Mouse (Mus musculus) stomach, postnatal 0 days (tissue): ENCODE results near the gene Pear1. TPM values are rescaled to one million over a fixed set of nuclear protein-coding genes. Genes with fewer than 3 reads are reported as not detected.
A peak's percentile ranks its signal among the peaks of the same experiment; 100 is the strongest.

Experiments
- ATAC-seq: fragments of 200-750 bp; cut with Nextera tagmentation; 2 replicates; pipeline ENCODE4 v1.8.0; 2017; ENCODE audit not compliant: low FRiP score, low TSS enrichment
- DNase-seq: peaks from one replicate; pipeline ENCODE4 v3.0.0-alpha.2; 2016; ENCODE audit warnings: low spot score
- H3K27ac ChIP-seq: fragments of 300-500 bp; sonication (generic); replicated peaks from 2 replicates; pipeline ENCODE4 v1.5.1; 2014; ENCODE audit warnings: mild to moderate bottlenecking, control low read depth
- H3K27me3 ChIP-seq: fragments of 300-500 bp; sonication (generic); 2 replicates; pipeline ENCODE4 v1.6.1; 2014; ENCODE audit warnings: low read length; ENCODE audit not compliant: control insufficient read depth, insufficient read depth
- H3K36me3 ChIP-seq: fragments of 300-500 bp; sonication (generic); 2 replicates; pipeline ENCODE4 v1.6.1; 2014; ENCODE audit warnings: low read length, mixed read lengths; ENCODE audit not compliant: control insufficient read depth, insufficient read depth
- H3K4me1 ChIP-seq: fragments of 300-500 bp; sonication (generic); replicated peaks from 2 replicates; pipeline ENCODE4 v1.6.1; 2014; ENCODE audit warnings: antibody characterized with exemption; ENCODE audit not compliant: control insufficient read depth, insufficient read depth
- H3K4me2 ChIP-seq: fragments of 300-500 bp; sonication (generic); replicated peaks from 2 replicates; pipeline ENCODE4 v1.6.1; 2014; ENCODE audit warnings: low read depth, mild to moderate bottlenecking, control low read depth, moderate library complexity
- H3K4me3 ChIP-seq: fragments of 300-500 bp; sonication (generic); 2 replicates; pipeline ENCODE4 v1.5.1; 2014; ENCODE audit warnings: low read depth, low read length, control low read depth
- H3K9ac ChIP-seq: fragments of 300-500 bp; sonication (generic); 2 replicates; pipeline ENCODE4 v1.6.1; 2014; ENCODE audit warnings: mild to moderate bottlenecking, low read length, control low read depth, mixed read lengths
- H3K9me3 ChIP-seq: fragments of 300-500 bp; sonication (generic); 2 replicates; pipeline ENCODE4 v1.6.1; 2016; ENCODE audit warnings: low read length; ENCODE audit not compliant: control insufficient read depth
- CTCF ChIP-seq: IDR thresholded peaks from 2 replicates; pipeline ENCODE4 v1.5.1; 2016; ENCODE audit warnings: antibody characterized with exemption, low read depth, mild to moderate bottlenecking, moderate library complexity
- EP300 ChIP-seq: optimal IDR thresholded peaks from 2 replicates; pipeline ENCODE3; 2016; ENCODE audit warnings: antibody characterized with exemption
- WGBS: fragments of 180-500 bp; shearing (Covaris S2); extraction: QIAGEN DNeasy Blood & Tissue Kit; methylation state at CpG from one replicate; pipeline ENCODE4 v1.1.7; 2014; 5-methylcytosine and 5-hydroxymethylcytosine counted together
- polyA plus RNA-seq: library from polyadenylated mRNA; unstranded; fragments of >200 nt; fragmentation: Nextera tagmentation; extraction: Ambion mirVana; gene quantifications from 2 replicates; pipeline ENCODE4 v1.2.1, GENCODE M21; 2015

The Pear1 gene
- polyA plus RNA-seq, 1 experiment from 2014 or later = 6.1 TPM

GRCm38 (mm10) chr3:87804038-87804677, 19.9 kb downstream of the Pear1 start:
- no peak for TF ChIP-seq EP300
- no peak for TF ChIP-seq CTCF
- Histone ChIP-seq H3K9ac (no peak overlapping the region), H3K27ac (no peak overlapping the region), H3K27me3 (peaks cover 8% of the 10 kb centered on the region; the same call in 1 of the 2 replicates), H3K4me2 (peak overlapping the region; percentile 47), H3K9me3 (no peaks in the 10 kb centered on the region), H3K4me1 (no peaks in the 10 kb centered on the region; the same call in 1 of the 2 replicates), H3K36me3 (no peaks in the 10 kb centered on the region), H3K4me3 (peak overlapping the region; percentile 13)
- DNase-seq = peak; percentile 32
- WGBS = 7% methylated on average over 26 of the region's 26 CpGs
- no peak for ATAC-seq

DNA sequence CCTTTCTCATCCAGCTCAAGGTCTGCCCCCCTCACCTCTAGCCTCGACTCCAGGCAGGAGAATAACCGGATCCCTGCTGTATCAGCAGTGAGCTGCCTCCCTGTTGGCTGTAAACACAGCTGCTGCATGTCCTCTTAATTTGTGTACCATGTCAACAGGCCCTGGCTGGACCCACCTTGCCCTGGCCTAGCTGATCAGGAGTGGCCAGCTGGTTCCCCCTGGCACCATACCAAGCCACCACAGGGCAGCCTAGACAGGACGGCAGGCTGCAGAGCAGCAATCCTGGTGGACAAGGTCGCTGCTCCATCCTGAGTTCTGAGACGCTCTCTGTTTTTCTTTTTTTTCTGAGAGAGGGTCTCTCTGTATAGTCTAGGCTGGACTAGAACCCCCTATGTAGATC, 22.4 kb downstream of the Pear1 start:
- Histone ChIP-seq H3K27me3 (peaks cover 5% of the 10 kb centered on the region; the same call in 1 of the 2 replicates), H3K4me3 (no peak overlapping the region), H3K4me1 (no peaks in the 10 kb centered on the region; the same call in none of the 2 replicates), H3K36me3 (no peaks in the 10 kb centered on the region), H3K9me3 (no peaks in the 10 kb centered on the region), H3K9ac (no peak overlapping the region), H3K27ac (no peak overlapping the region), H3K4me2 (no peak overlapping the region)
- WGBS = 42% methylated on average over 5 of the region's 5 CpGs
- no peak for TF ChIP-seq EP300
- TF ChIP-seq CTCF = no peak
- ATAC-seq (no peak), DNase-seq (no peak)

DNA sequence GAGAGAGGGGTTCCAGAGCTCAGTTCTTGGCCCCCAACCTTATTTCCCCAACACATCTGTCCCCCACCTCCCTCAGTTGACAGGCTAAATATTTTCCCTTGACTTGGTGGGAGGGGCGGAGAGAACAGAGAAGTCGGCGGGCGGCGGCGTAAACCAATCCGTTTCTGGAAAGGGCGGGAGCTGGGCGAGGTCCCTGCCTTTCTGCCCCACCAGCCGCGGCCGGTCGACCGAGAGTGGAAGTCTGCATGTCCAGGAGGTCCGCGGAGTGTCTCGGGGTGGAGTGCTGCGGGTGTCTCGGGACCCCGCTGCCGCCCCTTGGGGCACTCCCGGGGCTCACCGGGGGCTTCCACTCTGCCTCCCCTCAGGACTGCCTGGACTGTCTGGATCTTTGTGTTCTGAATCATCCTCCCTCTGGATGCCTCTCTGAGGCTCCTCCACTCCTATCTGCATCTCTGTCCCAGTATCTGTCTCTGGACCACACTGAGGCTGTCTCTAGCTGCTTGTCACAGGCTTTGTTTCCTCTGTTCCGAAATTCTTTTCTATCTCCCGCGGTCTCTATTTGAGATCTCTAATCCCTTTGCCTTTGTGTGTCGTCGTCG, 27.3 kb downstream of the Pear1 start, which contains the start of gene Insrr:
Insrr (plus strand) TSS at position 216 of the 599 bp plus-strand sequence.
- H3K4me3 ChIP-seq = peak within 1 kb of the TSS; percentile 40
- no peak for TF ChIP-seq EP300
- no peak for TF ChIP-seq CTCF
- peak within 1 kb of the TSS; percentile 63 for H3K4me2 ChIP-seq
- ATAC-seq (peak; percentile 17; the same call in 1 of the 2 replicates), DNase-seq (peak; percentile 57)
- no peaks in the 10 kb centered on the region; the same call in 1 of the 2 replicates for H3K4me1 ChIP-seq
- peaks cover 10% of the 10 kb centered on the region for H3K27me3 ChIP-seq
- H3K9ac ChIP-seq = peak within 1 kb of the TSS; percentile 38; the same call in 1 of the 2 replicates
- no peak within 1 kb of the TSS for H3K27ac ChIP-seq
- no peaks in the 10 kb centered on the region for H3K9me3 ChIP-seq
- no peaks in the 10 kb centered on the region for H3K36me3 ChIP-seq
- WGBS = 2% methylated on average over 29 of the region's 29 CpGs

- H3K4me1 ChIP-seq = no peaks in the 10 kb centered on the region; the same call in 1 of the 2 replicates
- peak overlapping the region; percentile 39 for H3K4me2 ChIP-seq
- 16% methylated on average over 33 of the region's 33 CpGs for WGBS
- no peak overlapping the region for H3K27ac ChIP-seq
- H3K9me3 ChIP-seq = no peaks in the 10 kb centered on the region
- DNase-seq (peak; percentile 74), ATAC-seq (peak; percentile 27; the same call in 1 of the 2 replicates)
- peak overlapping the region; percentile 25 for H3K4me3 ChIP-seq
- no peaks in the 10 kb centered on the region for H3K36me3 ChIP-seq
- peak; percentile 84 for TF ChIP-seq CTCF
- no peak for TF ChIP-seq EP300
- no peak overlapping the region for H3K9ac ChIP-seq
- H3K27me3 ChIP-seq = peaks cover 14% of the 10 kb centered on the region
These were observed 28.5 kb downstream of the Pear1 start for GRCm38 (mm10) chr3:87795336-87796277.

DNA sequence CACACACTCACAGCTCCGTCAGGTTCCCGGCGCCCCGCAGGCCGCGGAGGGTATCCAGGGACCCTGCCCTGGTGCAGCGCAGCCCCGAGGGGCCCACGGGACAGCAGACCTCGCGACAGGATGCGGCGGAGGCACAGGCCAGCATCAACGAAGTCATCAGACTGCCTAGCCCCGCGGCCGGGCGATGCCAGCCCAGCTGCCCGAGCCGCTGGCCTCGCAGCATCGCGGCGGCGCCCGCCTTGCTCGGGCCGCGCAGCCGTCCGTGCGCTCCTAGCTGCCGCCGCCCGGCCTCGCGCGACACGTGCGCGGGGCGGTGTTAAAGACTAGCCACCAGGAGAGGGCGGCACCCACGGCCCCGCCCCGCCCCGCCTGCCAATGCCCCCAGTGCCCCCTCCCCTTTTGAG, 29.2 kb downstream of the Pear1 start, which contains the start of gene Ntrk1:
Ntrk1 (minus strand) TSS at position 241 of the 404 bp plus-strand sequence.
- peaks cover 16% of the 10 kb centered on the region for H3K27me3 ChIP-seq
- TF ChIP-seq EP300 (no peak), CTCF (no peak; the same call in 1 of the 2 replicates)
- no peaks in the 10 kb centered on the region for H3K9me3 ChIP-seq
- DNase-seq (peak; percentile 39), ATAC-seq (peak; percentile 39; the same call in 1 of the 2 replicates)
- peak within 1 kb of the TSS; percentile 39 for H3K4me2 ChIP-seq
- H3K27ac ChIP-seq = no peak within 1 kb of the TSS
- WGBS = 2% methylated on average over 28 of the region's 47 CpGs
- H3K36me3 ChIP-seq = no peaks in the 10 kb centered on the region
- H3K4me3 ChIP-seq = peak within 1 kb of the TSS; percentile 25
- H3K4me1 ChIP-seq = no peaks in the 10 kb centered on the region; the same call in 1 of the 2 replicates
- peak within 1 kb of the TSS; percentile 27; the same call in 1 of the 2 replicates for H3K9ac ChIP-seq
